Mouse (Mus musculus): ENCODE results near the gene Tbrg4. TPM values are rescaled to one million over a fixed set of nuclear protein-coding genes. Genes with fewer than 3 reads are reported as not detected.
A peak's percentile ranks its signal among the peaks of the same experiment; 100 is the strongest.

Gene Tbrg4
- total and polyA plus RNA-seq, 3 experiments = 192 to 756 (median 278) TPM

DNA sequence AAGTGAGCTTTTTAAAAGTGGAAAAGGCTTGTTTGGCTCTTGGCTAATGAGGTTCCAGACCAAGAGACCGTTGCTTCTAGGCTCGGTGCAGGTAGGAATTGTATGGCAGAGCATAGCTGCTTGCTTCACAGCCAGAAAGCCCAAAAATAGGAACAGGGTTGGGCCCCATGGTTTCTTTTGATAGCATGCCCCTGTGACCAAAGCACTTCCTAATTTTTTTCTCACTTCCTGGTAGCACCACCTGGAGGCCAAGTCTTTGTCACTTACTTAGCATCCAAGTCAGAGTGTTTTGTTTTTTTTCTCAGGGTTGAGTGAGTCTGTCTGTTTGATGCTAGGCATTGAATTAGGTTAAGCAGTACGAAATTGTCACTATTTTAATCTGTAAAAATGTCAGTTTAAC lies 39.2 kb downstream of the Tbrg4 start (continued):
- TF ChIP-seq NRF1 (IDR thresholded peaks at IDR 0.05; ENCODE audit: insufficient read depth, low read depth, low read length, poor library complexity, severe bottlenecking) (no peak), UBTF (IDR thresholded peaks at IDR 0.05; ENCODE audit: borderline replicate concordance, insufficient read depth, low read depth, low read length) (no peak), ZNF384 (IDR thresholded peaks at IDR 0.05; ENCODE audit: low read depth, low read length) (peak; percentile 97), MYC (IDR thresholded peaks at IDR 0.05; ENCODE audit: low read depth, low read length) (peak; percentile 90), RAD21 (IDR thresholded peaks at IDR 0.05; ENCODE audit: low read depth, low read length) (peak; percentile 63), E2F4 (IDR thresholded peaks at IDR 0.05; ENCODE audit: borderline replicate concordance, low read depth, low read length) (no peak), BHLHE40 (IDR thresholded peaks at IDR 0.05; ENCODE audit: borderline replicate concordance, low read depth, low read length) (no peak), USF1 (IDR thresholded peaks at IDR 0.05; ENCODE audit: low read depth, low read length) (peak; percentile 79), MYB (IDR thresholded peaks at IDR 0.05; ENCODE audit: low read depth, low read length) (no peak)

DNA sequence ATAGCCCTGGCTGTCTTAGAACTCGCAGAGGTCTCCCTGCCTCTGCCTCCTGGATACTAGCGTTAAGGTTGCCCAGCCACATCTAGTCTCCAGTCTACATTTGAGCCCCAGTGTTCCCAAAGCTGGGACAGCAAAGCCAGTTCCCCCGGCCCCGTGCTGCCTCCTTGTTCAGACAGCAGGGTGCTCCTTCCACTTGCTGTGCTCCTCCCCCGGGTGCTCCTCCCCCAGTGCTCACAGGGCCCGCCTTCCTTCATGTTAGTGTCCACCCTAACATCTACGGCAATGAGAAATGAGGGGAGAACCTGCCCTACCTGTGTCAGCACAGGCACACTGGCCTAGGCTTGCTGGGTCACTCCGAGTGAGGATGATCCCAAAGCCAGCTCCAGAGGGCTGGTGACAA lies 40.1 kb downstream of the Tbrg4 start:
- H3K27ac ChIP-seq (ENCODE audit: control insufficient read depth, low read depth, low read length) = peak overlapping the region; percentile 74; the same call in 1 of the 2 replicates
- TF ChIP-seq USF1 (IDR thresholded peaks at IDR 0.05; ENCODE audit: low read depth, low read length) (no peak), JUND (IDR thresholded peaks at IDR 0.05; ENCODE audit: low read depth, low read length) (no peak), NELFE (IDR thresholded peaks at IDR 0.05; ENCODE audit: low read depth, low read length) (no peak), ZKSCAN1 (IDR thresholded peaks at IDR 0.05; ENCODE audit: low read depth, low read length) (no peak), USF2 (IDR thresholded peaks at IDR 0.05; ENCODE audit: borderline replicate concordance in 1 of 2, insufficient read depth in 1 of 2, low read depth in 1 of 2, low read length in 2 of 2) (no peak), GATA1 (IDR thresholded peaks at IDR 0.05; ENCODE audit: low read depth, low read length) (no peak), ZC3H11A (IDR thresholded peaks at IDR 0.05; ENCODE audit: low read depth, low read length) (no peak), RCOR1 (IDR thresholded peaks at IDR 0.05; ENCODE audit: low read depth, low read length) (no peak), HCFC1 (IDR thresholded peaks at IDR 0.05; ENCODE audit: low read depth, low read length) (no peak), MAX (IDR thresholded peaks at IDR 0.05; ENCODE audit: low read length) (no peak), E2F4 (IDR thresholded peaks at IDR 0.05; ENCODE audit: borderline replicate concordance, low read depth, low read length) (no peak), POLR2A (IDR thresholded peaks at IDR 0.05; ENCODE audit: control insufficient read depth in 1 of 2, insufficient read depth in 1 of 2, low read depth in 1 of 2, low read length in 2 of 2, poor library complexity in 1 of 2) (no peak), MAZ (IDR thresholded peaks at IDR 0.05; ENCODE audit: low read depth, low read length) (no peak), POLR2AphosphoS2 (IDR thresholded peaks at IDR 0.05; ENCODE audit: low read length) (no peak), SMC3 (IDR thresholded peaks at IDR 0.05; ENCODE audit: low read depth, low read length) (no peak), ZMIZ1 (IDR thresholded peaks at IDR 0.05; ENCODE audit: low read depth, low read length) (no peak), KAT2A (conservative IDR thresholded peaks at IDR 0.05; ENCODE audit: low read depth, low read length) (no peak), MYC (IDR thresholded peaks at IDR 0.05; ENCODE audit: low read depth, low read length) (no peak)
- H3K4me1 ChIP-seq (ENCODE audit: control insufficient read depth in 1 of 2, insufficient read depth in 2 of 2, low read length in 2 of 2) = peaks cover 10 to 28% of the 10 kb centered on the region in 2 experiments
- H3K36me3 ChIP-seq (ENCODE audit: control insufficient read depth in 1 of 2, insufficient read depth in 2 of 2, low read length in 2 of 2) = peaks cover 17 to 23% of the 10 kb centered on the region in 2 experiments
- H3K9ac ChIP-seq (ENCODE audit: control insufficient read depth, low read depth, low read length, poor library complexity, severe bottlenecking) = no peak overlapping the region
- H3K9me3 ChIP-seq (replicated peaks; ENCODE audit: insufficient read depth, low read length) = no peaks in the 10 kb centered on the region
- no peak overlapping the region for H3K4me3 ChIP-seq (ENCODE audit: control insufficient read depth in 1 of 2, insufficient read depth in 1 of 2, low read depth in 2 of 2, low read length in 2 of 2)
- DNase-seq (ENCODE audit: low read depth, low spot score) = no peak
- no peaks in the 10 kb centered on the region for H3K79me2 ChIP-seq (ENCODE audit: control insufficient read depth, insufficient read depth, low read length, poor library complexity)
- H3K27me3 ChIP-seq (ENCODE audit: control insufficient read depth in 1 of 2, insufficient read depth in 2 of 2, low read length in 2 of 2) = no peaks in the 10 kb centered on the region
